Mouse (Mus musculus) B cell, adult 2 months (primary cell): ENCODE measurements at regions not wholly inside any gene's neighbourhood (a gene's known extent, or its start where the extent isn't known, plus 50 kb on each side); places are given as distances from the start of the nearest gene placed in this dataset.

ENCODE experiments used
- DNase-seq, 2 experiments: peaks; one replicate each; pipeline ENCODE4 v3.0.0; 2022

GRCm38 (mm10) chr2:50609086-50609485 is 312.5 kb upstream of the Mmadhc start:
- DNase-seq, result peak; percentile 23 to 33

DNA sequence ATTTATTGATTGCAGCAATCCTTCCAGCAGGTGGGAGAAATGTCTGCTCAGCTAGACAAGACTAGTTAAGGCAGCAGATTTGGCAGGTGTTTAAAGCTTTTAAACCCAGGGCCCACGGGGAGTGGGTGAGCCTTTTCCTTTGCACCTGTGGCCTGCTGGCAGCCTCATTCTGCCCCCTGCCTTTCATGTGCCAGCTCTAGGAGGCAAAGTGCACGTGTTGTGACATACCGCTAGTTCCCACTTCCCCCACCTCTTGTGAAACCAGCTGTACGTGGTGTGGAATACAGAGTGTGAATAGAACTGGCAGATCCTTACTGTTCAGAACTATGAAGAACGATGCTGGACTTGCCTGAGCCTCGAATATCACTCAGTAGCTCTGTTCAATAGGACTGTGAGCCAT is 292.6 kb upstream of the Mmadhc start:
- no peak for DNase-seq

GRCm38 (mm10) chr2:50588652-50589051 is 292.1 kb upstream of the Mmadhc start:
- DNase-seq, result no peak

DNA sequence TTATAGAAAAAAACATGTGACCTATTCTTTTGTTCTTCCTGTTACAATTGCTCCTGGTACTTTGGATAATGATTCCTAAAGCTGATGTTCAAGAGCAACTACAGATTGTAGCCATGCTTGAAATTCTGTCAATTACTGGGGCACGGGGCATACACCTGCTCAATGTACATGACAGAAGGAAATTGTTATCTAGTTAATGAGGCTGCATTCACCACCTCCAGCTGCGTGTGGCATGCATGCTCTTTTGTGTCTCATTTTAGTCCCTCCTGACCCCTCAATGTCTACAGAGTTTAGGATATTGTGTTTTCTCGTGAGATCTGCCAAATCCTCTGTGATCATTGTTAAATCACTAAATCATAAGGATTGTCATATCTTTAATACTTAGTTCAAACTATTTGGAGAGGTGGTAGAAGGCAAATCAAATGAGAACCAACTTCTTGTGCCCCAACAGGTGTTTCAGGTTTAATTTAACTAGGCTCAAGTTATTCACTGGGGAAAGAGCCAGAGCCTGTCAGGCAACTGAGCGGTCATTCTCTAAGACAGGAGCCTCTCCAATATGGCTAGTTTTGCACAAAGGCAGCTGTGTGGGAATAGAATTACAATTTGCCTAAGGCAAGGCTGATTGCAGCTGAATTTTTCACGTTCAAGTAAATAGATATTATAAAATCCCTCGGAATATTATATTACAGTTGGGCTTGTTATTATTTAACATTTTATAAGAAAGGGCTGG is 289.9 kb upstream of the Mmadhc start:
- no peak for DNase-seq

DNA sequence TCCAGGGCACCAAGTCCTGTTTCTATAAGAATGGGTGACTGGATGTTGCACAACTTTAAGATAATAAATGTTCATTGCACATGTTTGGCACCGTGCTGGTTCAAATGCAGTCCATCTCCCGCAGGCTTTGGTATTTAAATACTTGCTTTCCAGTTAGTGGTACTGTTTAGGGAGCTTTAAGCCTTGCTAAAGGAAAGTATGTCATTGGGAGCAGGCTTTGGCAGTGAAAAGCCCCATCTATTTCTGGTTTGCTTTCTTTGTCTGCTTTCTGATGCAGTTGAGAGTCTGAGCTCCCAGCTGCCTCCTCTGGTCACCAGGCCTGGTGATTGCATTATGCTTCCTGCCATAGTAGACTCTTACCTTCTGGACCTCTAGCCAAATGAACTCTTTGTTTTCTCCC is 283.0 kb upstream of the Mmadhc start:
- no peak for DNase-seq

- no peak for DNase-seq
Observed at GRCm38 (mm10) chr2:50578278-50579043, 281.9 kb upstream of the Mmadhc start.

DNA sequence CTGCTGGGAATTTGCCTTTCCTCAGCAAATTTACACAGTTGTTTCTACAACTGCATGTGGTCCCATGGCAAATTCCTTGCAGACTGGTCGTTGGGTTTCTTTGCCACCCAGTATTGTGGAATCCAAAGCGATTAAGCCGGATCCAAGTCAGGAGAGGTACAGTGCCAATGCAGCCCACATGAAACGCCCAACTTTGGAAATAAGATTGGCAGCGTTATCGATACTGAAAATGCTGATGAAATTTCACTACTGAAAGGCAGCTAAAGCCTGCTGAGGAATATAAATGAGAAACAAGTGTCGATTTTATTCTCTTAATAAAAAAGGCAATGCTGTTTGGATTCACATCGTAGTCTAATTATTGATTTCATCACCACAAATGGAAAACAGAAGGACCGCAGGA is 281.1 kb upstream of the Mmadhc start:
- no peak for DNase-seq

DNA sequence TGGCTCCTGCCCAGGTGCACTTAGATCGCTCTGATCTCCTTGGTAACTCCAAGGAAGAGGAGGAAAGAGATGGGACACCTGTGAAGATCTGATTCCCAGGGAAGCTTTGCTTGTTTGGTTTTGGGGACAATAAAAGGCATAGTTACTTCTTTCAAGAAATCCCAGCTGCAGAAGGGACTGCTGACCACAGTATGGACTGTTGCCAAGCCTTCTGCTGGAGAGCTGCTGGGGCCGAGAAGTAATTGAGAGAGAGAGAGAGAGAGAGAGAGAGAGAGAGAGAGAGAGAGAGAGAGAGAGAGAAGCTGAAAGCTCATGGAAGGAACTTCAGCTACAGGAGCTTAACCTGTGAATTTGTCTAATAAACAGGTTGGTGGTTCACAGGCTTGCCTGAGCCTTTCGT is 276.9 kb upstream of the Mmadhc start:
- no peak for DNase-seq

GRCm38 (mm10) chr2:50571021-50571420 is 274.4 kb upstream of the Mmadhc start:
- no peak for DNase-seq

GRCm38 (mm10) chr2:50569502-50570285 is 273.1 kb upstream of the Mmadhc start:
- DNase-seq, result no peak

GRCm38 (mm10) chr2:50568777-50569501 is 272.3 kb upstream of the Mmadhc start:
- no peak for DNase-seq

- DNase-seq, result no peak
Observed at GRCm38 (mm10) chr2:50567542-50567941, 270.9 kb upstream of the Mmadhc start.

DNA sequence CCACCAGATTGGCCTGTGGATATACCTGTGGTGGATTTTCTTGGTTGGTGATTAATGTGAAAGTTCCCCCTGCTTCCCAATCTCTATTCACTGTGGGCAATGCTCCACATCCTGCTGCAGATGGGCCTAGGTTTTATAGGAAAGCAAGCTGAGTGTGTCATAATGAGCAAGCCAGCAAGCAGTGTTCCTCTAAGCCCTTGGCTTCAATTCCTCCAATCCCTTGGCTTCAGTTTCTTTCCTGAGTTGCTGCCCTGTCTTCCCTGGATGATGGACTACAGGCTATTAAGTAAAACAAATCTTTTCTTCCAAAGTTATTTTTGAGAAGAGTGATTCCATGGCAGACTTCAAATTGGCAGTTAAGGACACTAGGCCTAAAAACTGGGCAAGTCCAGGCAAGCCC is 257.4 kb upstream of the Mmadhc start:
- DNase-seq, result no peak

DNA sequence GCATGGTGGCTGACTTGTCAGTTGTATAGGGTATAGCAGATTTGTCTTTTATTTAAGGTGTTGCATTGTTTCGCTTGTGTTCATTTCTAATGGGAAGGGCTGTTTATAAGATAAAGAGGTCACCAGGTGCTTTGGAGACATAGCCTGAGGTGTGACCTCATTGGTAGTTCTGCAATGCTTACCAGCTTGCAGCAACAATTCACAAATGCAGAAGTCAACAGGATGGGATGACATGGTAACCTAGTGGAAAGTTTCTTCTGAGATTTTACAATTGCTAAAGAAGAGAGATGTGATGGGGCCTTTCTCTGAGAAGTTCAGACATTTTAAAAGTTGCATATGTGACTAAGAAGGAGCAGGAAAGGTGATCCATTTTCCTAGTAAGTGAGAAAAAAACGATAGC is 255.8 kb upstream of the Mmadhc start:
- no peak for DNase-seq

GRCm38 (mm10) chr2:50549871-50550270 is 253.3 kb upstream of the Mmadhc start:
- no peak for DNase-seq

- no peak for DNase-seq
Observed at GRCm38 (mm10) chr2:50539741-50540441, 243.3 kb upstream of the Mmadhc start.

DNA sequence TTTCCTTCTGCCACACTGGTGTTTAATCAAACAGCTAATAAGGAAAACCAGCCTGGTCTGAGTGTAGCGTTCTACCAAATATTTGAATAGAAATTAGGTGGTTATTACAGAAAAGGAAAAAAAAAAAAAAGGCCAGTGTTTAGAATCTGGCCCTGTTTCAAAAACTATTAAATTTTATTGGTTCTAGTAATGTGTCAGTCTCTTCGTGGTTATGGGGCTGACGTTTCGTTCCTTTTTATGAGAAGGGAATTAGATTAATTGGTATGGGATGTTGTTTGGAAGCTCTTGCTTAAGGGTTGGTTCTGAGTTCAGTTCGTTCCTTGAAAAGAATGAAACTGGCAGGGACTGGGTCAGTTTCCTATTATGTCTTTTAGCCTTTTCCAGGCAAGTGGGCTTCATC is 241.5 kb upstream of the Mmadhc start:
- no peak for DNase-seq

DNA sequence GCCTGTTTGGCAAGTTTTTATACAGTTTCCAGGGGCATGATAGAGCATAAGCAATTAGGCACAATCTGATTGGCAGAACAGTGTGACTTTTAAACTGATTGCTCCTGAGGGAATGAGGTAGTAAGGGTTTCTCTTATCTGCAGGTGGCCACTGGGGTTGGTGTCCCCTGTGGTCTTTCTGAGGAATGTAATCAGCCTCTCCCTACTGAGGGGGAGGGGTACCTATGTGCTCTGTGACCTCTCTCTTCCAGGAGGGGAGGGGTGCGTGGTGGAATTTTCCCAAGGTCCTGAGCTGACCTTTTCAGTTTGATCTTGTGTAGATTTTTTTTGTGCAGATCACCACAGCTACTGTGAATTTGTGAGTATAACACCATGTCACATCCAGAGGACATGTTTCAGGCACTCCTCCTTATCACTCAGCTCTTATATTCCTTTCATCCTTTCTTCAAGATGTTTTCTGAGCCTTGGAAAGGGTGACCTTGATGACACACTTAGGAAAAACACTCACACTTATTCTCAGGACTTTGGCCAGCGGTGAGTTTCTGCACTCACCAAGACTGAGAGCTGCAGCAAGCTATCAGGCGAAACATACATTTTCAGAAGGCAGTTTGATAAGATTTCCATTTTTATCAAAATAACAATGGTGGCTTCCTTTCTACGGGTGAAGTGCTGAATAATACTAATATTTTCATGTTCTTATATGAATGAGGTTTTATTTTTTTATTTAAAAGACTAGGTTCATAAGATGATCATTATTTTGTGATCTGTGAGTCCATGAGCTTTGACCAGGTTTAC is 238.7 kb upstream of the Mmadhc start:
- no peak for DNase-seq

GRCm38 (mm10) chr2:50533702-50534101 is 237.1 kb upstream of the Mmadhc start:
- DNase-seq, result no peak

DNA sequence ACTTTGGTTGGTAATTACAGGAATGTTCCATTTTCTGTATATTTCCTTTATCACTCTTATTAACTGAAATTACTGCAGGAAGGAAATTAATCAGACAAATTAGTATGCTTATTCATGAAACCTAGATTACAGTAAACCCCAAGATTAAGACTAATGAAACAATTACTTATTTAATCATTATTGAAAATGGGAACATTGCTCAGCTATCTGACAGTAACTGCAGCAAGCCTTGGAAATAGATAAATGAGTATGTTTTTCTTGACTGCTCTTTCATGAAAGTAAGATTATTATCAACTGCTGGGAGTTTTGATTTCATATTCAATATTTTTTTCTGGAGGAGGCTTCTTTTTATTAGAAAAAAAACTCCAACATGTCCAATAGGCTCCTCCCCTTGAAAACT is 230.8 kb upstream of the Mmadhc start:
- DNase-seq, result no peak

- no peak for DNase-seq
Observed at GRCm38 (mm10) chr2:50524838-50525615, 228.4 kb upstream of the Mmadhc start.
